Mouse (Mus musculus): ENCODE results near the gene Tbc1d22a.

GRCm38 (mm10) chr15:86256728-86257179, 42.5 kb downstream of the Tbc1d22a start:
- TF ChIP-seq MAFK (IDR thresholded peaks at IDR 0.05; ENCODE audit: insufficient read depth, low read depth, low read length) (no peak), ZNF384 (IDR thresholded peaks at IDR 0.05; ENCODE audit: low read depth, low read length) (no peak)

All from ES-E14 (cell line).